Mouse (Mus musculus): ENCODE results near the gene Gmcl1.

GRCm38 (mm10) chr6:86777181-86777580 is 44.0 kb upstream of the Gmcl1 start:
- TF ChIP-seq POLR2A (IDR thresholded peaks at IDR 0.05; ENCODE audit: low read depth, low read length), result no peak
- TF ChIP-seq CTCF (IDR thresholded peaks at IDR 0.05; ENCODE audit: extremely low read depth, insufficient read length, insufficient replicate concordance, low read depth, low read length), result no peak

All from small intestine, adult 2 months (tissue).